Mouse (Mus musculus): ENCODE data around the gene Irx4. TPM values are rescaled to one million over a fixed set of nuclear protein-coding genes. Genes with fewer than 3 reads are reported as not detected.
A peak's percentile ranks its signal among the peaks of the same experiment; 100 is the strongest.

Gene Irx4
- polyA plus RNA-seq, 1 experiment from 2014 or later = 42.2 TPM

- H3K9me3 ChIP-seq (replicated peaks; ENCODE audit: control insufficient read depth, low read length) = no peaks in the 10 kb centered on the region
- no peak overlapping the region for H3K4me3 ChIP-seq (ENCODE audit: low read length)
- peaks cover 65% of the 10 kb centered on the region for H3K4me1 ChIP-seq (ENCODE audit: control insufficient read depth, insufficient read depth, low read length)
- 40% methylated on average over 1 of the region's 1 CpGs for WGBS
- 0 out of 2 replicates have a peak, but pooled peaks cover 2% of the 10 kb centered on the region for H3K36me3 ChIP-seq (ENCODE audit: control insufficient read depth, insufficient read depth)
- H3K27me3 ChIP-seq (ENCODE audit: control insufficient read depth, insufficient read depth, low read length) = peaks cover 53% of the 10 kb centered on the region
- H3K9ac ChIP-seq (ENCODE audit: low read length) = no peak overlapping the region
- ATAC-seq (replicated peaks; ENCODE audit: extremely low read depth, insufficient read depth, low FRiP score) = no peak
- H3K27ac ChIP-seq (ENCODE audit: low read length) = no peak overlapping the region; the same call in 1 of the 2 replicates
- no peak overlapping the region for H3K4me2 ChIP-seq (ENCODE audit: low read depth, low read length)
These were observed 13.3 kb downstream of the Irx4 start for GRCm38 (mm10) chr13:73273536-73273935.

DNA sequence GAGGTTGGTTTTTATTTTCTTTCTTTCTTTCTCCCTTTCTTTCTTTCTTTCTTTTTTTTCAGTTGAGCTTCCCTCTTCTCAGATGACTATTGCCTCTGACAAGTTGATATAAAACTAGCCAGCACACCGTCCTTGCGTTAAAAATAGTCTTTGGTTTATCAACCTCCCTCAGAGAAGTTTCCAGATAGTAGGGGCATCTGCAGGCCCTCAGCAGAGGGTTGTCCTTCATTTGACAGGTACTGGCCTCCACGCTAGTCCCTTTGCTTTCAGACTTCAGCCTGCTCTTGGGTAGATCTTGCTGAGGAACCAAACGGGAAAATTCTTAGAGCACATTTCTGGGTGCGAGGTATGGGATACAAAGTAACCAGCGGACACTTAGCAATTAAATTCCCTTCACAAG, 17.1 kb downstream of the Irx4 start:
- 36% methylated on average over 6 of the region's 6 CpGs for WGBS
- Histone ChIP-seq H3K27ac (ENCODE audit: low read length) (peak overlapping the region; percentile 86), H3K4me2 (ENCODE audit: low read depth, low read length) (no peak overlapping the region), H3K27me3 (ENCODE audit: control insufficient read depth, insufficient read depth, low read length) (peaks cover 19% of the 10 kb centered on the region; the same call in 1 of the 2 replicates), H3K9me3 (replicated peaks; ENCODE audit: control insufficient read depth, low read length) (no peaks in the 10 kb centered on the region), H3K4me1 (ENCODE audit: control insufficient read depth, insufficient read depth, low read length) (peaks cover 36% of the 10 kb centered on the region), H3K9ac (ENCODE audit: low read length) (no peak overlapping the region), H3K4me3 (ENCODE audit: low read length) (no peak overlapping the region), H3K36me3 (ENCODE audit: control insufficient read depth, insufficient read depth) (no peaks in the 10 kb centered on the region)
- peak; percentile 73 for ATAC-seq (replicated peaks; ENCODE audit: extremely low read depth, insufficient read depth, low FRiP score)

GRCm38 (mm10) chr13:73277797-73278196, 17.5 kb downstream of the Irx4 start:
- no peak for ATAC-seq (replicated peaks; ENCODE audit: extremely low read depth, insufficient read depth, low FRiP score)
- no peak overlapping the region for H3K4me3 ChIP-seq (ENCODE audit: low read length)
- peak overlapping the region; percentile 86 for H3K27ac ChIP-seq (ENCODE audit: low read length)
- H3K9me3 ChIP-seq (replicated peaks; ENCODE audit: control insufficient read depth, low read length) = no peaks in the 10 kb centered on the region
- peaks cover 38% of the 10 kb centered on the region for H3K4me1 ChIP-seq (ENCODE audit: control insufficient read depth, insufficient read depth, low read length)
- no peak overlapping the region for H3K9ac ChIP-seq (ENCODE audit: low read length)
- H3K4me2 ChIP-seq (ENCODE audit: low read depth, low read length) = no peak overlapping the region
- no peaks in the 10 kb centered on the region for H3K36me3 ChIP-seq (ENCODE audit: control insufficient read depth, insufficient read depth)
- peaks cover 15% of the 10 kb centered on the region; the same call in 1 of the 2 replicates for H3K27me3 ChIP-seq (ENCODE audit: control insufficient read depth, insufficient read depth, low read length)
- WGBS = 23% methylated on average over 1 of the region's 1 CpGs

DNA sequence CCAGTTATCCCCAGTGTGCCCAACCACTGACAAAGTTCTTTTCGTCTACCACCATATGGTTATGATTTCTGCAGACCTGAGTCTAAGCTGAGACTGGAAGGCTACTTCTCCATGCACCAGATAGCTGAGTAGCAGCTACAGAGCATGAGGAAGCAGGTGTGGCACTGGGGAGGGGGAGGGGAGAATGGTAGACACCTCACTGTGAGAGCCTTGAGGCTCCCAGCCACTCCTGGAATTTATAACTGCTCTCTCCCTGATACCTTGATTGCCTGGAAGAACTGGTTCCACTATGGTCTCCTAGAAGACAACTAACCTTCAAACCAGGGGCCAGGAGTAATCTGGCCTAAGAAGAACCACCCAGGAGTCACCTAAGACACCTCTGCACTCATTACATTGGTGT, 18.9 kb downstream of the Irx4 start:
- Histone ChIP-seq H3K9ac (ENCODE audit: low read length) (no peak overlapping the region), H3K4me2 (ENCODE audit: low read depth, low read length) (no peak overlapping the region), H3K4me3 (ENCODE audit: low read length) (no peak overlapping the region), H3K9me3 (replicated peaks; ENCODE audit: control insufficient read depth, low read length) (no peaks in the 10 kb centered on the region), H3K36me3 (ENCODE audit: control insufficient read depth, insufficient read depth) (no peaks in the 10 kb centered on the region), H3K27me3 (ENCODE audit: control insufficient read depth, insufficient read depth, low read length) (peaks cover under 1% of the 10 kb centered on the region; the same call in 1 of the 2 replicates), H3K27ac (ENCODE audit: low read length) (no peak overlapping the region), H3K4me1 (ENCODE audit: control insufficient read depth, insufficient read depth, low read length) (peaks cover 40% of the 10 kb centered on the region)
- 93% methylated on average over 1 of the region's 1 CpGs for WGBS
- ATAC-seq (replicated peaks; ENCODE audit: extremely low read depth, insufficient read depth, low FRiP score) = no peak

GRCm38 (mm10) chr13:73282407-73282806, 22.1 kb downstream of the Irx4 start:
- H3K4me2 ChIP-seq (ENCODE audit: low read depth, low read length) = no peak overlapping the region
- no peaks in the 10 kb centered on the region for H3K27me3 ChIP-seq (ENCODE audit: control insufficient read depth, insufficient read depth, low read length)
- H3K36me3 ChIP-seq (ENCODE audit: control insufficient read depth, insufficient read depth) = no peaks in the 10 kb centered on the region
- ATAC-seq (replicated peaks; ENCODE audit: extremely low read depth, insufficient read depth, low FRiP score) = peak; percentile 67; the same call in 1 of the 2 replicates
- H3K27ac ChIP-seq (ENCODE audit: low read length) = peak overlapping the region; percentile 68
- no peak overlapping the region for H3K9ac ChIP-seq (ENCODE audit: low read length)
- no peaks in the 10 kb centered on the region for H3K9me3 ChIP-seq (replicated peaks; ENCODE audit: control insufficient read depth, low read length)
- WGBS = 38% methylated on average over 2 of the region's 2 CpGs
- H3K4me1 ChIP-seq (ENCODE audit: control insufficient read depth, insufficient read depth, low read length) = peaks cover 24% of the 10 kb centered on the region
- no peak overlapping the region for H3K4me3 ChIP-seq (ENCODE audit: low read length)

DNA sequence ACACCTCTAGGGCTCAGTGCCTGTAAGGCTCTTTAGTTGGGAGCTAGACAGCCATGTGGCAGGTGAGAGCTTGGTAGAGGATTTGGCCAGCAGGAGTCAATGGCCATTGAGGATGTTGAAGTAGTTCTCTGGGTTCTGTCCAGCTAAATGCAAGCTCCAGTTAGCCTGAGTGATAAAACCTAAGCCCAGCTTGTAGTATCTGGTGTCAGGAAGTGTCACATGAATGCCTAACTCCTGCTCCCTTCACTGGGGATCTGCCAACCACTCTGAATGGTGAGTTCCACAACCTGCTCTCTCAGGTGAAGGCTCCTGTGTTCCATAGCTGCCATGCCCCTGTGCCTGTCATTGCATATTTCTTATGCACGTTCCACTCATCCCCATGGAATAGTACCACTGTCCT, 23.3 kb downstream of the Irx4 start:
- no peak overlapping the region for H3K4me2 ChIP-seq (ENCODE audit: low read depth, low read length)
- peaks cover 26% of the 10 kb centered on the region for H3K4me1 ChIP-seq (ENCODE audit: control insufficient read depth, insufficient read depth, low read length)
- no peaks in the 10 kb centered on the region for H3K36me3 ChIP-seq (ENCODE audit: control insufficient read depth, insufficient read depth)
- no peaks in the 10 kb centered on the region for H3K27me3 ChIP-seq (ENCODE audit: control insufficient read depth, insufficient read depth, low read length)
- no peak overlapping the region for H3K9ac ChIP-seq (ENCODE audit: low read length)
- no peaks in the 10 kb centered on the region for H3K9me3 ChIP-seq (replicated peaks; ENCODE audit: control insufficient read depth, low read length)
- H3K4me3 ChIP-seq (ENCODE audit: low read length) = no peak overlapping the region
- ATAC-seq (replicated peaks; ENCODE audit: extremely low read depth, insufficient read depth, low FRiP score) = no peak
- H3K27ac ChIP-seq (ENCODE audit: low read length) = peak overlapping the region; percentile 68
- 69% methylated on average over 1 of the region's 1 CpGs for WGBS

DNA sequence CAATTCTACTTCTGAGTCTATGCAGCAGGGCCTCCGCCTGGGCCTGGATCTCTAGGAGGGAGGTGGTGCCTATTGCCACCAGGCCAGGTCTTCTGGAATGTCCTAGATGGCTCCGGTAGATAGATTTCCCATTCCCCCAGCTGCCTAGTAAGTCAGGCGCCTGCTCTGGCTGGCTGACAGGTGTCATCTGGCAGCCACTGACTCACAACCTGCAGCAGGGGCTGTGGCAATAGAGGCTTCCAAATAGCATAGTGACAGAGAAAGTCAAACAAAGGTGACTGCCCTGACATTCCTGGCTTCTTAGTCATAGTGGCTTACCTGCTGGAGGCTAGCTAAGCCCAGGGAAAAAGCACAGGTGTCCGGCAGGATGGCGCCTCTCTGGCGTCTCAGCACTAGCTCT, 29.9 kb downstream of the Irx4 start:
- Histone ChIP-seq H3K9ac (ENCODE audit: low read length) (peak overlapping the region; percentile 50), H3K4me2 (ENCODE audit: low read depth, low read length) (no peak overlapping the region)
- peak; percentile 62 for ATAC-seq (replicated peaks; ENCODE audit: extremely low read depth, insufficient read depth, low FRiP score)

DNA sequence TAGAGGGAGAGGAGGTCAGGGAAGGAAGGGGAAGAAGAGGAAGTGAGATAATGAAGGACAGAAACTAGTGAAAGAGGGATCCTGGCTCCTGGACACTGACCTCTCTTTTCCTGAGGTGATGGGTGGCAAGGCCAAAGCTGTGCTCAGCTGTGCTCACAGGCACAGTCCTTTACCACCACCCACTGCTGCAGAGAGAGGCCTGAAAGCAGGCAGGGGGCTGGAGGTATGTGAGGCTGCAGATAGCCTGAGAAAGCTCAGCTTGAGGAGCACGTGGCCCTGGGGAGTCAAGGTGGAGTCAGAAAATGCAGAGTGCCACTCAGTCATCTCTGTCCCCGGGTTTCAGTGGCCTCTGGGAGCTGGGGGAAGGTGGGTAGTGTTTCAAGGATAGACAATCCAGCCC, 30.8 kb downstream of the Irx4 start:
- H3K9ac ChIP-seq (ENCODE audit: low read length) = peak overlapping the region; percentile 38
- peaks cover 30% of the 10 kb centered on the region for H3K4me1 ChIP-seq (ENCODE audit: control insufficient read depth, insufficient read depth, low read length)
- no peaks in the 10 kb centered on the region; the same call in 1 of the 2 replicates for H3K36me3 ChIP-seq (ENCODE audit: control insufficient read depth, insufficient read depth)
- H3K27me3 ChIP-seq (ENCODE audit: control insufficient read depth, insufficient read depth, low read length) = no peaks in the 10 kb centered on the region
- H3K4me3 ChIP-seq (ENCODE audit: low read length) = no peak overlapping the region
- peak overlapping the region; percentile 80 for H3K27ac ChIP-seq (ENCODE audit: low read length)
- peak; percentile 25; the same call in 1 of the 2 replicates for ATAC-seq (replicated peaks; ENCODE audit: extremely low read depth, insufficient read depth, low FRiP score)
- WGBS = 22% methylated on average over 2 of the region's 2 CpGs
- H3K4me2 ChIP-seq (ENCODE audit: low read depth, low read length) = no peak overlapping the region
- peaks cover 4% of the 10 kb centered on the region; the same call in 1 of the 2 replicates for H3K9me3 ChIP-seq (replicated peaks; ENCODE audit: control insufficient read depth, low read length)

More for the DNA sequence above, 29.9 kb downstream of the Irx4 start:
- H3K27me3 ChIP-seq (ENCODE audit: control insufficient read depth, insufficient read depth, low read length) = no peaks in the 10 kb centered on the region
- no peaks in the 10 kb centered on the region; the same call in 1 of the 2 replicates for H3K36me3 ChIP-seq (ENCODE audit: control insufficient read depth, insufficient read depth)
- WGBS = 59% methylated on average over 6 of the region's 6 CpGs
- H3K27ac ChIP-seq (ENCODE audit: low read length) = peak overlapping the region; percentile 80
- peaks cover 30% of the 10 kb centered on the region for H3K4me1 ChIP-seq (ENCODE audit: control insufficient read depth, insufficient read depth, low read length)
- H3K9me3 ChIP-seq (replicated peaks; ENCODE audit: control insufficient read depth, low read length) = peaks cover 4% of the 10 kb centered on the region; the same call in 1 of the 2 replicates
- no peak overlapping the region for H3K4me3 ChIP-seq (ENCODE audit: low read length)

- Histone ChIP-seq H3K4me3 (ENCODE audit: low read length) (no peak overlapping the region), H3K9ac (ENCODE audit: low read length) (no peak overlapping the region), H3K9me3 (replicated peaks; ENCODE audit: control insufficient read depth, low read length) (peaks cover 4% of the 10 kb centered on the region; the same call in 1 of the 2 replicates), H3K27me3 (ENCODE audit: control insufficient read depth, insufficient read depth, low read length) (no peaks in the 10 kb centered on the region), H3K27ac (ENCODE audit: low read length) (peak overlapping the region; percentile 93), H3K4me2 (ENCODE audit: low read depth, low read length) (peak overlapping the region; percentile 13; the same call in 1 of the 2 replicates), H3K36me3 (ENCODE audit: control insufficient read depth, insufficient read depth) (no peaks in the 10 kb centered on the region; the same call in 1 of the 2 replicates), H3K4me1 (ENCODE audit: control insufficient read depth, insufficient read depth, low read length) (peaks cover 15% of the 10 kb centered on the region)
- peak; percentile 95 for ATAC-seq (replicated peaks; ENCODE audit: extremely low read depth, insufficient read depth, low FRiP score)
- whole genome bisulfite sequencing = 21% methylated on average over 4 of the region's 4 CpGs
These were observed 38.4 kb downstream of the Irx4 start for GRCm38 (mm10) chr13:73298717-73299116.

Data from heart, embryonic 16.5 days (tissue).